Mouse (Mus musculus) small intestine, adult 2 months (tissue): Measurements from ENCODE around the gene Prickle2. TPM values are rescaled to one million over a fixed set of nuclear protein-coding genes. Genes with fewer than 3 reads are reported as not detected.

Experiments used
- H3K27ac ChIP-seq: fragments of 200-500 bp; 2 replicates; pipeline ENCODE4 v1.5.1; 2012; ENCODE audit warnings: low read depth, low read length, control low read depth, inconsistent platforms; ENCODE audit not compliant: insufficient read depth
- H3K27me3 ChIP-seq: fragments of 200-500 bp; 2 replicates; pipeline ENCODE4 v1.6.1; 2012; ENCODE audit warnings: mild to moderate bottlenecking, moderate library complexity, low read length, inconsistent platforms; ENCODE audit not compliant: control insufficient read depth, insufficient read depth
- H3K36me3 ChIP-seq: fragments of 200-500 bp; 2 replicates; pipeline ENCODE4 v1.6.1; 2012; ENCODE audit warnings: mild to moderate bottlenecking, low read length, control low read depth, inconsistent platforms; ENCODE audit not compliant: control insufficient read depth, insufficient read depth
- H3K4me1 ChIP-seq: fragments of 200-500 bp; 2 replicates; pipeline ENCODE4 v1.6.1; 2012; ENCODE audit warnings: low read length, inconsistent platforms, mixed read lengths; ENCODE audit not compliant: control insufficient read depth, insufficient read depth, insufficient read length
- H3K4me3 ChIP-seq: fragments of 200-500 bp; 2 replicates; pipeline ENCODE4 v1.5.1; 2012; ENCODE audit warnings: low read depth, mild to moderate bottlenecking, control low read depth, inconsistent platforms, low read length, moderate library complexity
- CTCF ChIP-seq: fragments of 200-500 bp; IDR thresholded peaks from 2 replicates; pipeline ENCODE4 v1.5.1; 2012; ENCODE audit warnings: low read depth, mild to moderate bottlenecking, control low read depth, inconsistent platforms, low read length, moderate library complexity, mixed read lengths; ENCODE audit not compliant: insufficient replicate concordance, insufficient read length; ENCODE audit errors: extremely low read depth
- POLR2A ChIP-seq: fragments of 200-500 bp; IDR thresholded peaks from 2 replicates; pipeline ENCODE4 v1.6.1; 2012; ENCODE audit warnings: low read depth, mild to moderate bottlenecking, control low read depth, inconsistent platforms, low read length, moderate library complexity
- WGBS: fragments of 180-500 bp; shearing (Covaris S2); methylation state at CpG from one replicate; pipeline ENCODE4 v1.1.7; 2018; 5-methylcytosine and 5-hydroxymethylcytosine counted together
- polyA plus RNA-seq: library from polyadenylated mRNA; depleted of rRNA; stranded (reverse); fragments of >200 nt; gene quantifications from 2 replicates; pipeline ENCODE4 v1.2.3, GENCODE M21; 2012

Gene Prickle2
- polyA plus RNA-seq, 1 experiment: 1.6 TPM

DNA sequence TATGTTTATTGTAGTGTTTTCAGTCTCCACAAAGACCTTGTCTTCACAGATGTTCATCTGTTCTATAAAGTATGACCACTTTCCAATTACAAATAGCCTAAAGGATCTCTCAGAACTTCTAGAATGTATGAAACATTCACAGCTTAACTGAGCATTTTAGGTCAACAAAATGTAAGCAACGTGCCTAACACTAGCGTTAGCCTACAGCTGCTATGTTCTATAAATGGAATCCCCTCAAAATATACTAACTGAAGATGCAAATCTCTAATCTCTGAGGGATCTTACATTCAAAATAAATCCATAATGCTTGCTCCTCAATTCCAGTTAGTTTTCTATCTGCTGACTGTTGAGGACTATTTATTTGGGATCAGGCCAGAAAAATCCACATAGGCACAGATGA, 65.1 kb downstream of the Prickle2 start:
- Histone ChIP-seq H3K4me3 (no peak overlapping the region), H3K27me3 (no peaks in the 10 kb centered on the region), H3K36me3 (no peaks in the 10 kb centered on the region), H3K4me1 (no peaks in the 10 kb centered on the region), H3K27ac (no peak overlapping the region)
- 89% methylated on average over 2 of the region's 2 CpGs for WGBS
- TF ChIP-seq CTCF (no peak), POLR2A (no peak)

DNA sequence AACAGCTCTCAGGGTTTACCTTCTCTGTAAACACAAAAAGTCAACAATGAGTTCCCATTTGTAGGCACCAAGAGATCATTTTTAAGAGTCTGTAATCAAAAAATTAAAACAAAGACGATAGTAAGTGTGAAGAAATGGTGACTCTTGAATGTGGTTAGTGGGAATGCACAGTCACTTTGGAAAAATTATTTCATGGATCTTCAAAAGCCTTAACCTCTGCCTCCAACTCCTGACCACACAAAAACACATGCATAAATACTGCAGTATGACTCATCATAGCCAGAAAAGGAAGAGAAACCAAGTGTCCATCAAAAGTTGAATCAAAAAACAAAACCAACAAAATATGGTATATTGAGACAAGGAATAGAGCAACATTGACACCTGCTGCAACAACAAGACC, 69.5 kb downstream of the Prickle2 start:
- H3K4me1 ChIP-seq: no peaks in the 10 kb centered on the region
- H3K4me3 ChIP-seq: no peak overlapping the region
- WGBS: 40% methylated on average over 1 of the region's 1 CpGs
- no peak for TF ChIP-seq POLR2A
- TF ChIP-seq CTCF: no peak
- H3K27me3 ChIP-seq: no peaks in the 10 kb centered on the region
- no peaks in the 10 kb centered on the region for H3K36me3 ChIP-seq
- H3K27ac ChIP-seq: no peak overlapping the region

- no peak overlapping the region for H3K4me3 ChIP-seq
- 73% methylated on average over 6 of the region's 6 CpGs for WGBS
- H3K27ac ChIP-seq: no peak overlapping the region
- TF ChIP-seq POLR2A: no peak
- TF ChIP-seq CTCF: no peak
- no peaks in the 10 kb centered on the region for H3K27me3 ChIP-seq
- H3K4me1 ChIP-seq: no peaks in the 10 kb centered on the region
- no peaks in the 10 kb centered on the region for H3K36me3 ChIP-seq
Observed at GRCm38 (mm10) chr6:92634876-92635468, 71.0 kb downstream of the Prickle2 start.

DNA sequence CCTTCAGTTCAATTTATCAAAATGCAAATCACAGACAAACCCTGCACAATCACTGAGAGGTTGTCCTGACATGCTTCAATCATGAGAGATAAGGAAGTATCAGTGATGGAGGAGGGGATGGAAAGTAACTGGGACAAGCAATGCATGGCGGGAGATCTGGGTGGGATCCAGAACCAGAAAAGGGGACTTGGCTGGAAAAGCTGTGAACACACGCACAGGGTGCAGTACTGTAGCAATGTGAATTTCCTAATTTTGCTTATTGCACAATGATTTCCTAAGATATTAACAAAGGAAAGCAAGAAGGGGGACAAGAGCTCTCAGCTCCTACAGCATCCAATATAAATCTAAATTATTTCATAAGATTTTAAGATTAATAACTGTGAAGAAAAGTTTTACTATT, 75.0 kb downstream of the Prickle2 start:
- Histone ChIP-seq H3K27me3 (no peaks in the 10 kb centered on the region), H3K36me3 (no peaks in the 10 kb centered on the region), H3K4me1 (no peaks in the 10 kb centered on the region), H3K4me3 (no peak overlapping the region), H3K27ac (no peak overlapping the region)
- 78% methylated on average over 2 of the region's 2 CpGs for WGBS
- TF ChIP-seq POLR2A: no peak
- no peak for TF ChIP-seq CTCF

- Histone ChIP-seq H3K27ac (no peak overlapping the region), H3K36me3 (no peaks in the 10 kb centered on the region), H3K27me3 (no peaks in the 10 kb centered on the region), H3K4me3 (no peak overlapping the region), H3K4me1 (no peaks in the 10 kb centered on the region)
- WGBS: 84% methylated on average over 3 of the region's 3 CpGs
- TF ChIP-seq CTCF (no peak), POLR2A (no peak)
Observed at GRCm38 (mm10) chr6:92627711-92628110, 78.2 kb downstream of the Prickle2 start.

DNA sequence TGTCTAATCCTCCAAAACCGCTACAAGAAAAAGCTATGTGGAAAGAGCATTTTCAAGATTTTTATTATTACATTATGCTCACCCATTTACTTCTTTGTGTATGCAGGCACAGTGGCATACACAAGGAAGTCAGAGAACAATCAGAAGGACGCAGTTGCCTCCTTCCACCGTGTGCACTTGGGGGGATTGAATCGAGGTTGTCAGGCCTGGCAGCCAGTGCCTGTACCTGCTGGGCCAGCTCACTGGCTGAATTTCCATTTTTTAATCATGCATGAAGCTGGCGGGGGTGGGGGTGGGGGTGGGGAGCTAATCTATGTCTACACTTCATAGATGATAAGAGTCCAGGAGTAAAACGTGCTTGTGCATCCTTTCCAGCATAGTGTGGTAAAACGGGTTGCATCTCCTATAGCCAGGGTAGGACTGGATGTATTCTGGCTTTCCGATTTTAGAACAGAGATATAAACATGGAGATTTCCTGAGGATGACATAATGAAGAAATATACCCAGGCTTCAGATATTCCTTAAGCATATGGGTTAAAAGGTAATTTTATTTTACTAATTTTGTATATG, 78.8 kb downstream of the Prickle2 start:
- Histone ChIP-seq H3K27me3 (no peaks in the 10 kb centered on the region), H3K36me3 (no peaks in the 10 kb centered on the region), H3K4me1 (no peaks in the 10 kb centered on the region), H3K4me3 (no peak overlapping the region), H3K27ac (no peak overlapping the region)
- no peak for TF ChIP-seq POLR2A
- no peak for TF ChIP-seq CTCF
- WGBS: 65% methylated on average over 8 of the region's 8 CpGs

DNA sequence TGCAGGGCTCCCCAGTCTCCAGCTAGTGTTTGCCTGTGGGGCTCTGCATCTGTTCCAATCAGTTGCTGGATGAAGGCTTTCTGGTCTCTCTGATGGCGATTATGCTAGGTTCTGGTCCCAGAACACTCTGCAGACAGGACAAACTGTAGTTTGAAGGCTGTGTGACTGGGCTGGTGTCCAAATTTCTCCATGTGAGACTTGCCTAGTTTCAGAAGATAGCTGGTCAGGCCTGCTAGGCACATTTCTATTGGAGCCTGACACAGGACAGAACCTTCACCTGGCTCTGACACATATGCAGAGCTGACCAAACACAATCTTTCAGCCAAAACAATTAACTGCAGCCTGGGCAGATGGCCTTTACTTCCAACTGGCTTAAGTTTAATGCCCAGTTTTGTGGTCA, 80.0 kb downstream of the Prickle2 start:
- no peaks in the 10 kb centered on the region for H3K27me3 ChIP-seq
- 56% methylated on average over 1 of the region's 1 CpGs for WGBS
- no peak for TF ChIP-seq CTCF
- TF ChIP-seq POLR2A: no peak
- H3K36me3 ChIP-seq: no peaks in the 10 kb centered on the region
- H3K27ac ChIP-seq: no peak overlapping the region
- no peaks in the 10 kb centered on the region for H3K4me1 ChIP-seq
- H3K4me3 ChIP-seq: no peak overlapping the region
